Comparison of ENCODE assay signal across 22 mouse cellular contexts in the genomic region with DNA sequence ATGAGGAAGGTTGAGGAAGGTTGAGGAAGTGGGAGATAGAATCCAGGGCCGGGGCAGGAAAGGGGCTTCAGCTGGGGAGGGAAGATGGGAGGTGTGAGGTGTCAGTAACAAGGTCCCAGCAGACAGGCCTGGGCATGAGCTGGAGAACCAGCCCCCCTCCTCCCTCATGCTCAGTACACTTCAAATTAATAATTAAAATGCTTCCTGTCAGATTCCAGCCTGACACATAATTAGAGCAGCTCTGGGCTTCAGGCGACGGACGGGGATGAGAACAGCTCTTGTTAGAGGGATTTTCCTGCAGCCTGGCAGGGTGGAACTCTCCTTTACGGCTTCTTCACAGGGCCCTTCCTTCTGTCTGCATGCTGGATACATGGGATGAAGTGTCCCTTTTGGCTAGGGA. TPM values are rescaled to one million over a fixed set of nuclear protein-coding genes. Genes with fewer than 3 reads are reported as not detected.
A peak's percentile ranks its signal among the peaks of the same experiment; 100 is the strongest.
DNase-seq lines count a peak whose midpoint lies in the region; ATAC-seq and TF ChIP-seq lines count a peak whose summit lies in the region.
"Had no signal": no experiment of that assay in that cellular context is flagged by ENCODE, and none has a peak within 500 bp of the region (broad histone marks: within the 10 kb centered on the region; RNA-seq: fewer than 3 reads in every experiment).

No protein-coding gene starts in this region.

- 0 out of 2 replicates have a peak overlapping the region, but pooled peaks have one; percentile 24 for H3K27ac ChIP-seq in hindbrain, embryonic 11.5 days (ENCODE audit: low read depth, low read length)
- no peak overlapping the region for H3K27ac ChIP-seq in hindbrain, embryonic 10.5 days
- peak overlapping the region; percentile 49 for H3K27ac ChIP-seq in hindbrain, embryonic 15.5 days (replicated peaks)
- peak overlapping the region; percentile 51 for H3K27ac ChIP-seq in midbrain, embryonic 16.5 days (ENCODE audit: low read length)
- H3K27ac ChIP-seq: embryonic facial prominence, embryonic 15.5 days; heart, adult 2 months; limb, embryonic 10.5 days had no signal

- no peaks in the 10 kb centered on the region for H3K9me3 ChIP-seq in hindbrain, embryonic 11.5 days (ENCODE audit: control insufficient read depth, low read length)
- no peaks in the 10 kb centered on the region for H3K9me3 ChIP-seq in hindbrain, embryonic 10.5 days
- H3K9me3 ChIP-seq in hindbrain, embryonic 15.5 days, result no peaks in the 10 kb centered on the region
- no peaks in the 10 kb centered on the region for H3K9me3 ChIP-seq in midbrain, embryonic 16.5 days (replicated peaks; ENCODE audit: control insufficient read depth, low read length, poor library complexity, severe bottlenecking)
- H3K9me3 ChIP-seq: embryonic facial prominence, embryonic 15.5 days; limb, embryonic 10.5 days; megakaryocyte, embryonic 14.5 days had no signal

- H3K4me1 ChIP-seq in hindbrain, embryonic 11.5 days (replicated peaks; ENCODE audit: control insufficient read depth, insufficient read depth, low read length), result no peaks in the 10 kb centered on the region
- H3K4me1 ChIP-seq in hindbrain, embryonic 10.5 days (replicated peaks), result peaks cover 21% of the 10 kb centered on the region; the same call in 1 of the 2 replicates
- peaks cover 21% of the 10 kb centered on the region for H3K4me1 ChIP-seq in hindbrain, embryonic 15.5 days (replicated peaks)
- H3K4me1 ChIP-seq in midbrain, embryonic 16.5 days (ENCODE audit: control insufficient read depth, insufficient read depth, low read length), result peaks cover 15% of the 10 kb centered on the region

- no peak overlapping the region for H3K9ac ChIP-seq in hindbrain, embryonic 11.5 days (ENCODE audit: low read depth, low read length)
- H3K9ac ChIP-seq in hindbrain, embryonic 15.5 days, result no peak overlapping the region
- no peak overlapping the region for H3K9ac ChIP-seq in midbrain, embryonic 16.5 days (ENCODE audit: low read depth, low read length)
- H3K9ac ChIP-seq: embryonic facial prominence, embryonic 15.5 days; liver, postnatal 0 days had no signal

- no peak for TF ChIP-seq CTCF in brain, embryonic 14.5 days (IDR thresholded peaks at IDR 0.05; ENCODE audit: borderline replicate concordance, extremely low read depth, insufficient read depth, insufficient read length)

- no peak overlapping the region for H3K4me2 ChIP-seq in hindbrain, embryonic 11.5 days (replicated peaks; ENCODE audit: low read depth, low read length)
- no peak overlapping the region for H3K4me2 ChIP-seq in hindbrain, embryonic 15.5 days
- no peak overlapping the region for H3K4me2 ChIP-seq in midbrain, embryonic 16.5 days (ENCODE audit: low read length)
- H3K4me2 ChIP-seq: embryonic facial prominence, embryonic 15.5 days had no signal

- TF ChIP-seq POLR2A in brain, embryonic 14.5 days (IDR thresholded peaks at IDR 0.05; ENCODE audit: borderline replicate concordance, extremely low read depth, insufficient read depth, insufficient read length, poor library complexity, severe bottlenecking), result no peak

- H3K27me3 ChIP-seq in hindbrain, embryonic 11.5 days (ENCODE audit: control insufficient read depth, insufficient read depth, low read length), result no peaks in the 10 kb centered on the region
- H3K27me3 ChIP-seq in hindbrain, embryonic 10.5 days (ENCODE audit: insufficient read depth, poor library complexity, severe bottlenecking), result no peaks in the 10 kb centered on the region
- no peaks in the 10 kb centered on the region for H3K27me3 ChIP-seq in hindbrain, embryonic 15.5 days
- H3K27me3 ChIP-seq in midbrain, embryonic 16.5 days (ENCODE audit: control insufficient read depth, insufficient read depth, low read depth, low read length), result no peaks in the 10 kb centered on the region
- H3K27me3 ChIP-seq: embryonic facial prominence, embryonic 15.5 days had no signal

- intact Hi-C loops in left cerebral cortex, postnatal 14 days (cut with DNase I), result no loop called here

- no peak for DNase-seq in hindbrain, embryonic 11.5 days (ENCODE audit: low spot score)
- no peak for DNase-seq in hindbrain, embryonic 10.5 days (ENCODE audit: low spot score)
- DNase-seq in brain, embryonic 14.5 days (ENCODE audit: low read depth), result peak; percentile 80
- no peak for DNase-seq in ovary, postnatal 14 days (ENCODE audit: low spot score)
- DNase-seq in left cerebral cortex, postnatal 14 days (ENCODE audit: low spot score in 2 of 2), result no peak
- DNase-seq: adrenal gland, adult 8-10 months; cerebellum, postnatal 14 days; gastrocnemius, postnatal 14 days; heart, adult 2 months; kidney, adult 11 months; kidney, postnatal 25 days; liver, postnatal 0 days; thymus, postnatal 36 days had no signal

- no peak for ATAC-seq in hindbrain, embryonic 11.5 days (ENCODE audit: low FRiP score)
- peak; percentile 43; the same call in 1 of the 2 replicates for ATAC-seq in hindbrain, embryonic 15.5 days (ENCODE audit: low FRiP score, low read depth)
- peak; percentile 68; the same call in 1 of the 2 replicates for ATAC-seq in midbrain, embryonic 16.5 days
- ATAC-seq: liver, postnatal 0 days had no signal

- H3K4me3 ChIP-seq in hindbrain, embryonic 11.5 days (ENCODE audit: low read depth, low read length), result no peak overlapping the region
- no peak overlapping the region for H3K4me3 ChIP-seq in hindbrain, embryonic 10.5 days
- H3K4me3 ChIP-seq in hindbrain, embryonic 15.5 days, result no peak overlapping the region
- H3K4me3 ChIP-seq in midbrain, embryonic 16.5 days (ENCODE audit: low read depth, low read length), result no peak overlapping the region
- H3K4me3 ChIP-seq: embryonic facial prominence, embryonic 15.5 days; heart, adult 2 months; limb, embryonic 10.5 days; megakaryocyte, embryonic 14.5 days; myocyte had no signal

- WGBS in hindbrain, embryonic 11.5 days, result 65% methylated on average over 5 of the region's 5 CpGs
- 72% methylated on average over 5 of the region's 5 CpGs for WGBS in hindbrain, embryonic 10.5 days
- 33% methylated on average over 5 of the region's 5 CpGs for WGBS in hindbrain, embryonic 15.5 days
- 21% methylated on average over 5 of the region's 5 CpGs for WGBS in midbrain, embryonic 16.5 days

- no peaks in the 10 kb centered on the region for H3K36me3 ChIP-seq in hindbrain, embryonic 11.5 days (ENCODE audit: control insufficient read depth, insufficient read depth, low read length)
- no peaks in the 10 kb centered on the region for H3K36me3 ChIP-seq in hindbrain, embryonic 10.5 days
- H3K36me3 ChIP-seq in hindbrain, embryonic 15.5 days, result no peaks in the 10 kb centered on the region
- no peaks in the 10 kb centered on the region for H3K36me3 ChIP-seq in midbrain, embryonic 16.5 days (ENCODE audit: control insufficient read depth, insufficient read depth, low read length)
- H3K36me3 ChIP-seq: embryonic facial prominence, embryonic 15.5 days; limb, embryonic 10.5 days had no signal

RNA-seq across cellular contexts. Expression of a gene that starts 25.3 kb away (rescaled TPM):
- polyA plus RNA-seq in hindbrain, embryonic 11.5 days (2014; fragmentation: Nextera tagmentation; extraction: Ambion mirVana), result 2.3 and 2.6 TPM in 2 replicates
- polyA plus RNA-seq in hindbrain, embryonic 10.5 days (2016; fragmentation: Nextera tagmentation; extraction: Ambion mirVana), result 1.1 and 2.1 TPM in 2 replicates
- 34.7 and 45.2 TPM in 2 replicates for polyA plus RNA-seq in brain, embryonic 14.5 days (2012; rRNA removed)
- 12.9 and 14.5 TPM in 2 replicates for polyA plus RNA-seq in hindbrain, embryonic 15.5 days (2015; fragmentation: Nextera tagmentation; extraction: Ambion mirVana)
- 6.7 and 7.2 TPM in 2 replicates for polyA plus RNA-seq in midbrain, embryonic 16.5 days (2015; fragmentation: Nextera tagmentation; extraction: Ambion mirVana)
- 100 to 1,000 TPM; 155 to 173 TPM for total RNA-seq in left cerebral cortex, postnatal 14 days (2021)
- total RNA-seq: hematopoietic stem cell, adult 5-6 weeks; neutrophil, adult 5-6 weeks had no signal
- polyA plus RNA-seq: liver, adult 2 months; liver, postnatal 0 days had no signal

RNA-seq across cellular contexts. Expression of a gene that starts 41.5 kb away (rescaled TPM):
- polyA plus RNA-seq in hindbrain, embryonic 11.5 days (2014; fragmentation: Nextera tagmentation; extraction: Ambion mirVana), result 26.6 and 27.9 TPM in 2 replicates
- polyA plus RNA-seq in hindbrain, embryonic 10.5 days (2016; fragmentation: Nextera tagmentation; extraction: Ambion mirVana), result 29.1 and 32.2 TPM in 2 replicates
- polyA plus RNA-seq in brain, embryonic 14.5 days (2012; rRNA removed), result 34.6 and 47.1 TPM in 2 replicates
- polyA plus RNA-seq in hindbrain, embryonic 15.5 days (2015; fragmentation: Nextera tagmentation; extraction: Ambion mirVana), result 29.9 and 33.8 TPM in 2 replicates
- 28.9 and 30.9 TPM in 2 replicates for polyA plus RNA-seq in midbrain, embryonic 16.5 days (2015; fragmentation: Nextera tagmentation; extraction: Ambion mirVana)
- 10 to 100 TPM; 13.2 to 14.6 TPM for total RNA-seq in left cerebral cortex, postnatal 14 days (2021)
